Mouse (Mus musculus): Measurements from ENCODE around the gene Cpxm1. TPM values are rescaled to one million over a fixed set of nuclear protein-coding genes. Genes with fewer than 3 reads are reported as not detected.
"Not testable (repeated sequence)": the region's sequence is repeated elsewhere in the genome, so short reads cannot be mapped to it uniquely, and the experiment has no call there.

The Cpxm1 gene
- polyA plus RNA-seq, 1 experiment from 2014 or later = 36.7 TPM

DNA sequence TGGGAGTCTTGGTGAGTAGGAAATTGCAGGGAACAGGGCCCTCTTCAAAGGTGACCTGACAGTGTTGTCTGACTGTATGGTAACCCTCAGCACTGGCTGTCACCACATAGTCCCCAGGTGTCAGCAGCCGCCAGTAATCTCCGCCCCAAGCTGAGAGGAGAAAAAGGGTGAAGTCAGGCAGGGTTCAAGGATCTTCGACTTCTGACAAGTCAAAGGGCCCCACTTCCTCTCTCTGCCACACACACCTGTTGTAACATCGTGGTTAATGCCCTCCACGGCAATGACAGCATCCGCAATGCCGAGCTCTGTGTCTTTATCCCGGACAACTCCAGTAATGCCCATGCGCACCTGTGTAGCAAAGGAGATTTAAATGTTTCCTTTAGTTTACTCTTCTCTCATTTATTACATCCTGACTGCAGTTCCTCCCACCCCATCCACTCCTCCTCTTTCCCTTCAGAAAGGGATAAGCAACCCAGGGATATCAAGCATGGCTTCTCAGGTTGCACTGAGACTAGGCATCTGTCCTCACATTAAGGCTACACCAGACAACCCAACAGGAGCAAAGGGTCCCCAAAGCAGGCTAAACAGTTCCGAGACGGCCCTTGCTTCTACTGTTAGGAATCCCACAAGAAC, 6.3 kb downstream of the Cpxm1 start:
- peaks cover 3% of the 10 kb centered on the region; the same call in 1 of the 2 replicates for H3K4me1 ChIP-seq
- H3K36me3 ChIP-seq (replicated peaks) = peaks cover 49% of the 10 kb centered on the region
- WGBS = 85% methylated on average over 11 of the region's 11 CpGs
- peaks cover 7% of the 10 kb centered on the region for H3K27me3 ChIP-seq (ENCODE audit: poor library complexity, severe bottlenecking)
- H3K4me3 ChIP-seq = no peak overlapping the region
- H3K9me3 ChIP-seq = no peaks in the 10 kb centered on the region
- H3K27ac ChIP-seq = no peak overlapping the region
- DNase-seq (ENCODE audit: extremely low spot score, low spot score) = no peak

DNA sequence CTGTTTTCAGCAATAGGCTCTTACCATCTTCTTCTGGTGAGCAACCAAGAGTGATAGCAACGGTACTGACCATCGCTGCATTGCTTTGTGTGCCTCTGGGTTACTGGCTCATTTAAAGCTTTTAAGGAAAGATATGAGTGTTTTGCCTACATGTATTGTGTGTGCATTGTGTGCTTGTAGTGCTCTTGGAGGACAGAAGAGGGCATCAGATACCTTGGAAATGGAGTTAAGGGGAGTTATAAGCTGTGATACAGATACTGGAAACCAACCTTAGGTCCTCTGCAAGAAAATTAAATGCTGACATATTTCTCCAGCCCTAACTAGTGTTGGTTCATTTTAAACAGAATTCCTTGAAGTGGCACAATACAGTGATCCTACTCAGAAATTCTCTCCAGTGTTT, 8.6 kb downstream of the Cpxm1 start:
- Histone ChIP-seq H3K4me1 (no peaks in the 10 kb centered on the region), H3K4me3 (no peak overlapping the region), H3K36me3 (replicated peaks) (peaks cover 27% of the 10 kb centered on the region), H3K27ac (no peak overlapping the region), H3K9me3 (no peaks in the 10 kb centered on the region), H3K27me3 (ENCODE audit: poor library complexity, severe bottlenecking) (no peaks in the 10 kb centered on the region)
- 80% methylated on average over 2 of the region's 2 CpGs for WGBS
- no peak for DNase-seq (ENCODE audit: extremely low spot score, low spot score)

DNA sequence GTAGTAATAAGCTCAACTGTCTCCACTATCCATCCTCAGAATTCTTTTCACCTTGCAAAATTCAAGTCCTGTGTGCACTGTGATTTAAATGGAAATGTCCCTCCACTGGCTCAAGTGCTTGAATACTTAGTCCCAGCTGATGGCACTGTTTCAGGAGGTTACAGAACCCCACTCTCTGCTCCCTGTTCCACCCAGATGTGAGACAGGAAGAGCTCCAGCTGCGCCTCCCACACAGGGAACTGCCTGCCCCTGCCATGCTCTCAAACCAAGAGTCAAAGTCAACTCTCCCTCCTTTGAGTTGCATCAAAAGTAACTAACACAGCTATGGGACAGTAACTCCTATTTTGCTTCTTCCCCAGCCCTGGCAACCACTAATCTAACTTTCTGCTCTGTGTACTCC, 11.2 kb downstream of the Cpxm1 start:
- Histone ChIP-seq H3K27me3 (ENCODE audit: poor library complexity, severe bottlenecking) (no peaks in the 10 kb centered on the region), H3K4me3 (no peak overlapping the region), H3K4me1 (peaks cover 11% of the 10 kb centered on the region), H3K9me3 (no peaks in the 10 kb centered on the region), H3K27ac (no peak overlapping the region), H3K36me3 (replicated peaks) (peaks cover 10% of the 10 kb centered on the region)
- DNase-seq (ENCODE audit: extremely low spot score, low spot score) = no peak
- WGBS = 67% methylated on average over 1 of the region's 1 CpGs

GRCm38 (mm10) chr2:130383895-130384294, 13.5 kb downstream of the Cpxm1 start:
- peaks cover 11% of the 10 kb centered on the region for H3K4me1 ChIP-seq
- H3K4me3 ChIP-seq = no peak overlapping the region
- no peaks in the 10 kb centered on the region for H3K36me3 ChIP-seq (replicated peaks)
- WGBS = 84% methylated on average over 6 of the region's 6 CpGs
- H3K9me3 ChIP-seq = no peaks in the 10 kb centered on the region
- H3K27me3 ChIP-seq (ENCODE audit: poor library complexity, severe bottlenecking) = no peaks in the 10 kb centered on the region
- DNase-seq (ENCODE audit: extremely low spot score, low spot score) = no peak
- no peak overlapping the region for H3K27ac ChIP-seq

- DNase-seq (ENCODE audit: extremely low spot score, low spot score) = no peak
- Histone ChIP-seq H3K4me3 (no peak overlapping the region), H3K9me3 (no peaks in the 10 kb centered on the region), H3K27me3 (ENCODE audit: poor library complexity, severe bottlenecking) (no peaks in the 10 kb centered on the region), H3K36me3 (replicated peaks) (no peaks in the 10 kb centered on the region), H3K27ac (no peak overlapping the region), H3K4me1 (peaks cover 11% of the 10 kb centered on the region)
- WGBS = 45% methylated on average over 3 of the region's 3 CpGs
These were observed 14.2 kb downstream of the Cpxm1 start for GRCm38 (mm10) chr2:130383205-130383604.

- H3K9me3 ChIP-seq = no peaks in the 10 kb centered on the region
- 84% methylated on average over 4 of the region's 4 CpGs for WGBS
- no peak overlapping the region for H3K27ac ChIP-seq
- no peak for DNase-seq (ENCODE audit: extremely low spot score, low spot score)
- no peaks in the 10 kb centered on the region for H3K36me3 ChIP-seq (replicated peaks)
- H3K4me3 ChIP-seq = no peak overlapping the region
- peaks cover 11% of the 10 kb centered on the region for H3K4me1 ChIP-seq
- H3K27me3 ChIP-seq (ENCODE audit: poor library complexity, severe bottlenecking) = no peaks in the 10 kb centered on the region
These were observed 22.4 kb downstream of the Cpxm1 start for GRCm38 (mm10) chr2:130374951-130375350.

GRCm38 (mm10) chr2:130373026-130373425, 24.3 kb downstream of the Cpxm1 start:
- H3K9me3 ChIP-seq; DNase-seq (ENCODE audit: extremely low spot score, low spot score); H3K27me3 ChIP-seq (ENCODE audit: poor library complexity, severe bottlenecking); H3K27ac ChIP-seq; H3K4me3 ChIP-seq; H3K36me3 ChIP-seq (replicated peaks): not testable (repeated sequence)
- WGBS = 60% methylated on average over 1 of the region's 1 CpGs
- H3K4me1 ChIP-seq = peaks cover 12% of the 10 kb centered on the region

DNA sequence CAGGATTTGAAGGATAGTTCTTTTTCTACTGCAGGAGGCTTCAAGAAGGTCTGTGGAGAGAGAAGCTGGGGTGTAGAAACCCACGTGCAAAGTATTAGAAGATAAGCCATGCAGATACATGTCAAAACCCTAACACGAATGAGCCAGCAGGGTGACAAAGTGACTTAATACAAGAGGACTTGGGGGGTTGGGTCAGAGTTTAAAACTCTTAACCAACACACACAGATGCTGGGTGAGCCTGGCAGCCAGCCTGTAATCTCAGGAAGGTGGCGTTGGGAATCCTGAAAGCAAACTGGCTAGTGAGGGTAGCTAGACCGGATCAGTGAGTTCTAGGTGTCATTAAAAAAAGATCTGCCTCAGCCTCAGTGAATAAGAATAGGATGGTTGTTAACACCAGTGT, 30.0 kb downstream of the Cpxm1 start:
- peaks cover 47% of the 10 kb centered on the region for H3K27me3 ChIP-seq (ENCODE audit: poor library complexity, severe bottlenecking)

DNA sequence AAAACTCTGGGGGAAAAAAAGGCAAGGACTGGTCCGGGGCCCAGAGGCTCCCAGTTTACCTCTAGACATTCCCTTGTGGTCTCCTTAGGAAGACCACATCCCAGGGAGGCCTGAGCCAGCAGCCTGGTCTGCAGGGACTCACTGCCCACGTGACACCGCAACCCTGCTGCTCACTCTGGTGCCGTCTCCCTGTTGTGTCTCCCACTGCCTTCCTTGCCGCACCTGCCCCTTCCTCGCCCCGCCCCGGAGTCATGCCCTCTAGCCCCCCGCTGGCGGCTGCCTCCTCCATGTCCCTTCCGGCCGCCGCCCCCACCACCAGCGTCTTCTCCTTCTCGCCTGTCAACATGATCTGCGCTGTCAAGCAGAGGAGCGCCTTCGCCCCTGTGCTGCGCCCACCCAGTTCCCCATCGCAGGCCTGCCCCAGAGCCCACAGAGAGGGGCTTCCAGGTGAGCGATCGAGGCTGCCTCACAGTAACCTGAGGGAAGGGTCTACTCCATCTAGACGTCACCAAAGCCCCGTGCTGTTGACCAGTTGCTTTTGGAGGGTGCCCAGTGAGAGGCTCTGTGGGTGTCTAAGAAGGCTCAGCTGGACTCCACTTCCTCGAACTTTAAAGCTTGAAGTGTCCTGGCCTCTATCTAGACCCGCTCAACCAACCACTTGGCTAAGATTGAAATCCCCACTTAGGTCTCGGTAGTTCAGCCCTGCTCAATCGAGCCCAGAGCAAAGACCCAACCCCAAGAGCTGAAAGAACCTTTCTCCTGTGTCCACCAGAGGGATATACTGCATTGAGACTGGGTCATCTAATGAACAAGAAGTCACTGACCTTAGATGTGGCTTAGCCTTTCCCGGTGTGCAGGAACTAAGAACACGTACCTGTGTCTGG, 31.9 kb downstream of the Cpxm1 start:
- no peak for DNase-seq (ENCODE audit: extremely low spot score, low spot score)
- H3K27ac ChIP-seq = 0 out of 2 replicates have a peak overlapping the region, but pooled peaks have one; percentile 25
- H3K36me3 ChIP-seq (replicated peaks) = no peaks in the 10 kb centered on the region
- peak overlapping the region; percentile 54 for H3K4me3 ChIP-seq
- no peaks in the 10 kb centered on the region for H3K9me3 ChIP-seq
- peaks cover 67% of the 10 kb centered on the region for H3K27me3 ChIP-seq (ENCODE audit: poor library complexity, severe bottlenecking)
- peaks cover 25% of the 10 kb centered on the region for H3K4me1 ChIP-seq
- 6% methylated on average over 30 of the region's 30 CpGs for WGBS

More for the DNA sequence above, 30.0 kb downstream of the Cpxm1 start:
- no peak for DNase-seq (ENCODE audit: extremely low spot score, low spot score)
- Histone ChIP-seq H3K9me3 (no peaks in the 10 kb centered on the region), H3K27ac (no peak overlapping the region), H3K4me3 (no peak overlapping the region), H3K4me1 (peaks cover 22% of the 10 kb centered on the region), H3K36me3 (replicated peaks) (no peaks in the 10 kb centered on the region)
- 71% methylated on average over 4 of the region's 4 CpGs for WGBS

DNA sequence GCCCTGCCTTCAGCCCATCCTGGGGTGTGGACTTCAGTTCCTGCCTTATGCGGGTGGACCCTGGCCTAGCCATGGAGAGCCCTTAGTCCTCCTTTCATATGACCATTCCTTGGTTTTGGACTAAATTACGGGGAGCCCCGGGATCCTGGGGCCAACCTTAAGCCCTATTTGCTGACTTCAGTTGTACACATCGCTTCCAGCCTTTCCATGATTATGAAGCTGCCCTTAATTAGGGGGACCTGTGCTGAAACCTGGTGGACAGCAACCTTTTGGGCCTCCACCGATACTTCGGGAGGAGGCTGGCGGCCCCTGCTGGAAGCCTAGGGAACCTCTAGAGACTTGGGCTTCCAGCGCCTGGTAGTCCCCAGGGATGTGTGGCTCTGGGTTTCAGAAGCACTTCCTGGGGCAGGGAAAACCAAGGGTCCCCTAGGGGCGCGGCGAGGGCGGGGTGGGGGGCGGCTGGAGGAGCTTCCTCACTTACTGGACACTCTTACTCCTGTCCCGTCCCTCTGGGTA, 34.8 kb downstream of the Cpxm1 start:
- no peak overlapping the region for H3K27ac ChIP-seq
- WGBS = 5% methylated on average over 14 of the region's 14 CpGs
- peaks cover 22% of the 10 kb centered on the region for H3K4me1 ChIP-seq
- peak overlapping the region; percentile 30; the same call in 1 of the 2 replicates for H3K4me3 ChIP-seq
- peak; percentile 64 for DNase-seq (ENCODE audit: extremely low spot score, low spot score)
- peaks cover 88% of the 10 kb centered on the region for H3K27me3 ChIP-seq (ENCODE audit: poor library complexity, severe bottlenecking)
- H3K9me3 ChIP-seq = no peaks in the 10 kb centered on the region
- H3K36me3 ChIP-seq (replicated peaks) = no peaks in the 10 kb centered on the region

GRCm38 (mm10) chr2:130358852-130359251, 38.5 kb downstream of the Cpxm1 start:
- peaks cover 14% of the 10 kb centered on the region for H3K4me1 ChIP-seq
- H3K4me3 ChIP-seq = no peak overlapping the region
- H3K36me3 ChIP-seq (replicated peaks) = no peaks in the 10 kb centered on the region
- no peak overlapping the region for H3K27ac ChIP-seq
- peaks cover 61% of the 10 kb centered on the region for H3K27me3 ChIP-seq (ENCODE audit: poor library complexity, severe bottlenecking)
- DNase-seq (ENCODE audit: extremely low spot score, low spot score) = no peak
- WGBS = 27% methylated on average over 5 of the region's 5 CpGs
- H3K9me3 ChIP-seq = no peaks in the 10 kb centered on the region

GRCm38 (mm10) chr2:130357551-130357950, 39.8 kb downstream of the Cpxm1 start:
- H3K27me3 ChIP-seq (ENCODE audit: poor library complexity, severe bottlenecking) = peaks cover 48% of the 10 kb centered on the region

DNA sequence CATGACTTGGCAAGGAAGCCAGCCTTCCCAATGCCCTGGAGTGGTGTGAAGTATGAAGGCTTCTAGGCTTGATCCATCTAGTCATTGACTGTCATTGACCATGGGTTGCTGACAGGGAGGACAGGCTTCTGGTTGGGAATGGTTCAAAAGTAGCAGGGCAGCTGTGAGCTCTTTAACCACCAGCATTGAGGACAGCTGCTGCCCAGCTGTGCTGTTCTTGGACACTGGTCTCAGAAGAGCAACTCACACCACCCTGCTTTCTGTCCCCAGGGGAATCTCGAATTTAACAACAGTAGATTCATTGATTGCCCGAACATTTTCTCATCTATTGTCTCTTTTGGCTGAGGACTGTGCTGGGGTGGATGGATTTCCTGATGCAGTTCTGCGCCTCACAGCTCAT, 43.5 kb downstream of the Cpxm1 start:
- H3K4me1 ChIP-seq = peaks cover 9% of the 10 kb centered on the region; the same call in 1 of the 2 replicates
- no peak for DNase-seq (ENCODE audit: extremely low spot score, low spot score)
- WGBS = 76% methylated on average over 3 of the region's 3 CpGs

More at GRCm38 (mm10) chr2:130357551-130357950, 39.8 kb downstream of the Cpxm1 start:
- no peak for DNase-seq (ENCODE audit: extremely low spot score, low spot score)
- Histone ChIP-seq H3K9me3 (no peaks in the 10 kb centered on the region), H3K4me3 (no peak overlapping the region), H3K4me1 (peaks cover 14% of the 10 kb centered on the region), H3K36me3 (replicated peaks) (no peaks in the 10 kb centered on the region), H3K27ac (no peak overlapping the region)
- 94% methylated on average over 5 of the region's 5 CpGs for WGBS

More for the DNA sequence above, 43.5 kb downstream of the Cpxm1 start:
- Histone ChIP-seq H3K27ac (no peak overlapping the region), H3K36me3 (replicated peaks) (no peaks in the 10 kb centered on the region), H3K4me3 (no peak overlapping the region), H3K27me3 (ENCODE audit: poor library complexity, severe bottlenecking) (peaks cover 11% of the 10 kb centered on the region), H3K9me3 (no peaks in the 10 kb centered on the region)

Data from forebrain, embryonic 10.5 days (tissue).